Mouse (Mus musculus): ENCODE data around the gene Ifi35.

GRCm38 (mm10) chr11:101465869-101466551, 17.8 kb downstream of the Ifi35 start, which contains the start of gene Vat1:
- no peak for TF ChIP-seq POLR2A (IDR thresholded peaks at IDR 0.05; ENCODE audit: low read depth, low read length)
- no peak for TF ChIP-seq CTCF (IDR thresholded peaks at IDR 0.05; ENCODE audit: extremely low read depth, insufficient read depth, insufficient read length, insufficient replicate concordance)

Measured in spleen, adult 2 months (tissue).